Mouse (Mus musculus): ENCODE data around the gene Gm17622. TPM values are rescaled to one million over a fixed set of nuclear protein-coding genes. Genes with fewer than 3 reads are reported as not detected.

Gene Gm17622
- polyA plus RNA-seq, 2 experiments from 2014 or later = not detected

GRCm38 (mm10) chr13:96511262-96511661 lies 20.7 kb downstream of the Gm17622 start:
- ATAC-seq = peak; percentile 19

- ATAC-seq = no peak
Observed at GRCm38 (mm10) chr13:96511893-96512292, 21.4 kb downstream of the Gm17622 start.

GRCm38 (mm10) chr13:96514154-96514942 lies 23.8 kb downstream of the Gm17622 start:
- no peak for ATAC-seq

- no peak for ATAC-seq
Observed at GRCm38 (mm10) chr13:96516249-96516648, 25.7 kb downstream of the Gm17622 start.

- no peak for ATAC-seq
Observed at GRCm38 (mm10) chr13:96517335-96517734, 26.8 kb downstream of the Gm17622 start.

- no peak for ATAC-seq
Observed at GRCm38 (mm10) chr13:96521294-96521693, 30.8 kb downstream of the Gm17622 start.

- ATAC-seq = no peak
Observed at GRCm38 (mm10) chr13:96527022-96527421, 36.5 kb downstream of the Gm17622 start.

- no peak for ATAC-seq
Observed at GRCm38 (mm10) chr13:96527856-96528255, 37.3 kb downstream of the Gm17622 start.

GRCm38 (mm10) chr13:96528776-96529175 lies 38.2 kb downstream of the Gm17622 start:
- no peak for ATAC-seq

GRCm38 (mm10) chr13:96529542-96529941 lies 39.0 kb downstream of the Gm17622 start:
- ATAC-seq = no peak

- no peak for ATAC-seq
Observed at GRCm38 (mm10) chr13:96530064-96530463, 39.5 kb downstream of the Gm17622 start.

- ATAC-seq = no peak
Observed at GRCm38 (mm10) chr13:96532176-96532575, 41.6 kb downstream of the Gm17622 start.

- ATAC-seq = no peak
Observed at GRCm38 (mm10) chr13:96533742-96534141, 43.2 kb downstream of the Gm17622 start.

GRCm38 (mm10) chr13:96536821-96537572 lies 46.5 kb downstream of the Gm17622 start:
- ATAC-seq = no peak

- no peak for ATAC-seq
Observed at GRCm38 (mm10) chr13:96538103-96538502, 47.6 kb downstream of the Gm17622 start.

Other genes starting within 250 kb of the Gm17622 start
- 10 to 100 TPM in 1 of 2 experiments, 1 to 10 TPM in 1; 9.6 to 12.0 TPM for gene Poc5, start 102.4 kb upstream of the Gm17622 start, polyA plus RNA-seq (2017; shearing (Covaris generic))
- gene Ankdd1b, start 19.5 kb upstream of the Gm17622 start, polyA plus RNA-seq (2017; shearing (Covaris generic)) = not detected
- 10 to 100 TPM; 23.3 to 28.0 TPM for gene Polk, start 51.8 kb downstream of the Gm17622 start, polyA plus RNA-seq (2017; shearing (Covaris generic))
- 1 to 10 TPM; 5.6 to 8.7 TPM for gene Col4a3bp, start 51.9 kb downstream of the Gm17622 start, polyA plus RNA-seq (2017; shearing (Covaris generic))
- 10 to 100 TPM; 64.0 to 68.0 TPM for gene Hmgcr, start 180.2 kb downstream of the Gm17622 start, polyA plus RNA-seq (2017; shearing (Covaris generic))